ENCODE assay signal across 8 mouse cellular contexts in the genomic region with DNA sequence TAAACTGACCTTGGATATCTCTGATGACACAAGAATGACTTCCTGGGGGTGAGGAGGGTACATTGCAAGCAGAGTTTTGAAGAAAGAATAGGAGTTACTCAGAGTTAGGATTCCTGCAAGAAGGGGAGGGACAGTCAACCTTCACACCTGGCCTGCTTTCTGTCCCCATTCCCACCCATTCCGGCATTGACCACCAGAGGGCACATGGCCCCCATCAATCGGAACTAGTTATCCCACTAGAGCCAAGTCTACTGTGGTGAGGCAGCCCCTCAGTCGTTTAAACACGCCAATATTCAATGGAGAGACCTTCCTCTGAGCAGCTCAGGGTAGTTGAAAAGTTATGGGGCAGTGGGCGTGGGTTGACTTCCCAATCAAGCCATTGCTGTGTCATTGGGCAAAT. TPM values are rescaled to one million over a fixed set of nuclear protein-coding genes. Genes with fewer than 3 reads are reported as not detected.
DNase-seq lines count a peak whose midpoint lies in the region; ATAC-seq and TF ChIP-seq lines count a peak whose summit lies in the region.

No protein-coding gene starts in this region.

- H3K9me3 ChIP-seq in forebrain, embryonic 12.5 days = no peaks in the 10 kb centered on the region
- H3K9me3 ChIP-seq in hindbrain, embryonic 16.5 days (ENCODE audit: control insufficient read depth, low read length) = no peaks in the 10 kb centered on the region
- H3K9me3 ChIP-seq in limb, embryonic 10.5 days (replicated peaks) = no peaks in the 10 kb centered on the region
- H3K9me3 ChIP-seq in midbrain, embryonic 15.5 days = no peaks in the 10 kb centered on the region

- H3K4me1 ChIP-seq in forebrain, embryonic 12.5 days = peaks cover 28% of the 10 kb centered on the region
- H3K4me1 ChIP-seq in hindbrain, embryonic 16.5 days (ENCODE audit: control insufficient read depth, insufficient read depth, low read depth, low read length) = peaks cover 34% of the 10 kb centered on the region
- H3K4me1 ChIP-seq in limb, embryonic 10.5 days = peaks cover 46% of the 10 kb centered on the region
- peaks cover 41% of the 10 kb centered on the region for H3K4me1 ChIP-seq in midbrain, embryonic 15.5 days

- no peak overlapping the region for H3K27ac ChIP-seq in forebrain, embryonic 12.5 days
- H3K27ac ChIP-seq in hindbrain, embryonic 16.5 days (ENCODE audit: low read depth, low read length) = no peak overlapping the region; the same call in 1 of the 2 replicates
- H3K27ac ChIP-seq in limb, embryonic 10.5 days = no peak overlapping the region
- H3K27ac ChIP-seq in midbrain, embryonic 15.5 days = no peak overlapping the region

- H3K4me2 ChIP-seq in forebrain, embryonic 12.5 days = 0 out of 2 replicates have a peak overlapping the region, but pooled peaks have one; percentile 94
- H3K4me2 ChIP-seq in hindbrain, embryonic 16.5 days (ENCODE audit: low read length) = peak overlapping the region; percentile 94; the same call in 1 of the 2 replicates
- H3K4me2 ChIP-seq in midbrain, embryonic 15.5 days = peak overlapping the region; percentile 89

- no peak for ATAC-seq in CD4-positive, CD25-positive, alpha-beta regulatory T cell, adult 4 months
- ATAC-seq in forebrain, embryonic 12.5 days (ENCODE audit: low FRiP score) = no peak
- no peak for ATAC-seq in hindbrain, embryonic 16.5 days
- no peak for ATAC-seq in midbrain, embryonic 15.5 days (replicated peaks)

- TF ChIP-seq CTCF in brain, embryonic 14.5 days (IDR thresholded peaks at IDR 0.05; ENCODE audit: borderline replicate concordance, extremely low read depth, insufficient read depth, insufficient read length) = peak; percentile 96

- 3% methylated on average over 5 of the region's 5 CpGs for WGBS in forebrain, embryonic 12.5 days
- WGBS in hindbrain, embryonic 16.5 days = 0% methylated on average over 5 of the region's 5 CpGs
- 2% methylated on average over 5 of the region's 5 CpGs for WGBS in limb, embryonic 10.5 days
- 4% methylated on average over 5 of the region's 5 CpGs for WGBS in midbrain, embryonic 15.5 days

- no peak overlapping the region for H3K9ac ChIP-seq in forebrain, embryonic 12.5 days
- H3K9ac ChIP-seq in hindbrain, embryonic 16.5 days (ENCODE audit: low read depth, low read length) = no peak overlapping the region
- H3K9ac ChIP-seq in midbrain, embryonic 15.5 days = peak overlapping the region; percentile 29; the same call in 1 of the 2 replicates

- H3K27me3 ChIP-seq in forebrain, embryonic 12.5 days = 0 out of 2 replicates have a peak, but pooled peaks cover 3% of the 10 kb centered on the region
- no peaks in the 10 kb centered on the region for H3K27me3 ChIP-seq in hindbrain, embryonic 16.5 days (replicated peaks; ENCODE audit: control insufficient read depth, insufficient read depth, low read length)
- 0 out of 2 replicates have a peak, but pooled peaks cover 10% of the 10 kb centered on the region for H3K27me3 ChIP-seq in limb, embryonic 10.5 days (ENCODE audit: low read depth, poor library complexity, severe bottlenecking)
- no peaks in the 10 kb centered on the region for H3K27me3 ChIP-seq in midbrain, embryonic 15.5 days (replicated peaks)

- no peaks in the 10 kb centered on the region for H3K36me3 ChIP-seq in forebrain, embryonic 12.5 days (replicated peaks)
- no peaks in the 10 kb centered on the region for H3K36me3 ChIP-seq in hindbrain, embryonic 16.5 days (ENCODE audit: control insufficient read depth, insufficient read depth, low read length)
- H3K36me3 ChIP-seq in limb, embryonic 10.5 days = peaks cover 17% of the 10 kb centered on the region
- H3K36me3 ChIP-seq in midbrain, embryonic 15.5 days (replicated peaks) = no peaks in the 10 kb centered on the region

- TF ChIP-seq POLR2A in brain, embryonic 14.5 days (IDR thresholded peaks at IDR 0.05; ENCODE audit: borderline replicate concordance, extremely low read depth, insufficient read depth, insufficient read length, poor library complexity, severe bottlenecking) = no peak

- no peak overlapping the region for H3K4me3 ChIP-seq in forebrain, embryonic 12.5 days (replicated peaks)
- no peak overlapping the region for H3K4me3 ChIP-seq in hindbrain, embryonic 16.5 days (ENCODE audit: low read length)
- H3K4me3 ChIP-seq in limb, embryonic 10.5 days = 0 out of 2 replicates have a peak overlapping the region, but pooled peaks have one; percentile 97
- H3K4me3 ChIP-seq in midbrain, embryonic 15.5 days = peak overlapping the region; percentile 99; the same call in 1 of the 2 replicates

- DNase-seq in CD4-positive, CD25-positive, alpha-beta regulatory T cell, adult 2 months (ENCODE audit: low read depth, low spot score) = peak; percentile 75
- peak; percentile 82 for DNase-seq in brain, embryonic 14.5 days (ENCODE audit: low read depth)
- peak; percentile 89 for DNase-seq in limb, embryonic 10.5 days (ENCODE audit: low spot score)
- peak; percentile 56 to 79 for DNase-seq in spleen, adult 18-20 months

RNA-seq across cellular contexts. Expression of gene Rnf126, which starts 1.6 kb away (rescaled TPM):
- polyA plus RNA-seq in CD4-positive, CD25-positive, alpha-beta regulatory T cell, adult 4 months (2017; shearing (Covaris generic)) = 1 to 10 TPM; 3.4 to 3.5 TPM
- polyA plus RNA-seq in brain, embryonic 14.5 days (2012; rRNA removed) = 157 and 182 TPM in 2 replicates
- polyA plus RNA-seq in forebrain, embryonic 12.5 days (2016; fragmentation: Nextera tagmentation; extraction: Ambion mirVana) = 96.8 and 103 TPM in 2 replicates
- polyA plus RNA-seq in hindbrain, embryonic 16.5 days (2015; fragmentation: Nextera tagmentation; extraction: Ambion mirVana) = 74.2 and 101 TPM in 2 replicates
- polyA plus RNA-seq in limb, embryonic 10.5 days (2016; fragmentation: Nextera tagmentation; extraction: Ambion mirVana) = 141 and 151 TPM in 2 replicates
- polyA plus RNA-seq in midbrain, embryonic 15.5 days (2015; fragmentation: Nextera tagmentation; extraction: Ambion mirVana) = 109 and 117 TPM in 2 replicates

RNA-seq across cellular contexts. Expression of gene Fstl3, which starts 8.7 kb away (rescaled TPM):
- under 1 TPM in 1 of 2 experiments, not detected in 1; 0.53 TPM for polyA plus RNA-seq in CD4-positive, CD25-positive, alpha-beta regulatory T cell, adult 4 months (2017; shearing (Covaris generic))
- 1.7 and 2.2 TPM in 2 replicates for polyA plus RNA-seq in brain, embryonic 14.5 days (2012; rRNA removed)
- 0.55 and 1.0 TPM in 2 replicates for polyA plus RNA-seq in forebrain, embryonic 12.5 days (2016; fragmentation: Nextera tagmentation; extraction: Ambion mirVana)
- polyA plus RNA-seq in hindbrain, embryonic 16.5 days (2015; fragmentation: Nextera tagmentation; extraction: Ambion mirVana) = 2.6 and 3.0 TPM in 2 replicates
- 1.8 and 2.3 TPM in 2 replicates for polyA plus RNA-seq in limb, embryonic 10.5 days (2016; fragmentation: Nextera tagmentation; extraction: Ambion mirVana)
- 1.9 and 2.0 TPM in 2 replicates for polyA plus RNA-seq in midbrain, embryonic 15.5 days (2015; fragmentation: Nextera tagmentation; extraction: Ambion mirVana)

RNA-seq across cellular contexts. Expression of gene Fgf22, which starts 13.5 kb away (rescaled TPM):
- polyA plus RNA-seq in CD4-positive, CD25-positive, alpha-beta regulatory T cell, adult 4 months (2017; shearing (Covaris generic)) = not detected
- 0.28 and 0.74 TPM in 2 replicates for polyA plus RNA-seq in brain, embryonic 14.5 days (2012; rRNA removed)
- polyA plus RNA-seq in forebrain, embryonic 12.5 days (2016; fragmentation: Nextera tagmentation; extraction: Ambion mirVana) = 0.47 and 0.68 TPM in 2 replicates
- 1.9 and 3.1 TPM in 2 replicates for polyA plus RNA-seq in hindbrain, embryonic 16.5 days (2015; fragmentation: Nextera tagmentation; extraction: Ambion mirVana)
- 0.28 and 0.65 TPM in 2 replicates for polyA plus RNA-seq in limb, embryonic 10.5 days (2016; fragmentation: Nextera tagmentation; extraction: Ambion mirVana)
- polyA plus RNA-seq in midbrain, embryonic 15.5 days (2015; fragmentation: Nextera tagmentation; extraction: Ambion mirVana) = 1.4 and 1.6 TPM in 2 replicates

RNA-seq across cellular contexts. Expression of gene Polrmt, which starts 22.0 kb away (rescaled TPM):
- polyA plus RNA-seq in CD4-positive, CD25-positive, alpha-beta regulatory T cell, adult 4 months (2017; shearing (Covaris generic)) = 10 to 100 TPM; 18.0 to 23.4 TPM
- 63.0 and 81.6 TPM in 2 replicates for polyA plus RNA-seq in brain, embryonic 14.5 days (2012; rRNA removed)
- 43.7 and 47.6 TPM in 2 replicates for polyA plus RNA-seq in forebrain, embryonic 12.5 days (2016; fragmentation: Nextera tagmentation; extraction: Ambion mirVana)
- polyA plus RNA-seq in hindbrain, embryonic 16.5 days (2015; fragmentation: Nextera tagmentation; extraction: Ambion mirVana) = 37.1 and 50.6 TPM in 2 replicates
- polyA plus RNA-seq in limb, embryonic 10.5 days (2016; fragmentation: Nextera tagmentation; extraction: Ambion mirVana) = 58.6 and 61.2 TPM in 2 replicates
- 48.3 and 50.6 TPM in 2 replicates for polyA plus RNA-seq in midbrain, embryonic 15.5 days (2015; fragmentation: Nextera tagmentation; extraction: Ambion mirVana)

RNA-seq across cellular contexts. Expression of gene Prss57, which starts 22.4 kb away (rescaled TPM):
- polyA plus RNA-seq in CD4-positive, CD25-positive, alpha-beta regulatory T cell, adult 4 months (2017; shearing (Covaris generic)) = not detected
- 0.05 and 0.14 TPM in 2 replicates for polyA plus RNA-seq in brain, embryonic 14.5 days (2012; rRNA removed)
- polyA plus RNA-seq in forebrain, embryonic 12.5 days (2016; fragmentation: Nextera tagmentation; extraction: Ambion mirVana) = 0.09 TPM in 1 of 2 replicates, not detected in the other
- polyA plus RNA-seq in hindbrain, embryonic 16.5 days (2015; fragmentation: Nextera tagmentation; extraction: Ambion mirVana) = 0.31 TPM in 1 of 2 replicates, not detected in the other
- 0.19 TPM in 1 of 2 replicates, not detected in the other for polyA plus RNA-seq in limb, embryonic 10.5 days (2016; fragmentation: Nextera tagmentation; extraction: Ambion mirVana)
- polyA plus RNA-seq in midbrain, embryonic 15.5 days (2015; fragmentation: Nextera tagmentation; extraction: Ambion mirVana) = 0.17 TPM in 1 of 2 replicates, not detected in the other

Comparison
In these comparisons a context has a peak if more than half of its experiments do, and no peak if none do; other contexts are left out.
1. H3K4me3 ChIP-seq: peak in limb, embryonic 10.5 days (single experiment) and midbrain, embryonic 15.5 days (single experiment); none in forebrain, embryonic 12.5 days (single experiment) and hindbrain, embryonic 16.5 days (single experiment).
2. RNA of gene Rnf126, which starts 1.6 kb away (polyA plus RNA-seq): 157 to 182 TPM in brain, embryonic 14.5 days, 141 to 151 TPM in limb, embryonic 10.5 days, 109 to 117 TPM in midbrain, embryonic 15.5 days, 96.8 to 103 TPM in forebrain, embryonic 12.5 days and 74.2 to 101 TPM in hindbrain, embryonic 16.5 days; 3.4 to 3.5 TPM in CD4-positive, CD25-positive, alpha-beta regulatory T cell, adult 4 months; every median in the first group is over 10 times any median in the second.
3. Peak in every context shown above with its lines, with median percentiles within 50 percentile points of each other: DNase-seq and H3K4me2 ChIP-seq.